Mouse (Mus musculus): ENCODE measurements around the gene Matn1. TPM values are rescaled to one million over a fixed set of nuclear protein-coding genes. Genes with fewer than 3 reads are reported as not detected.

The Matn1 gene
- polyA plus RNA-seq, 2 experiments: 0.08 to 0.13 TPM

GRCm38 (mm10) chr4:130944779-130945178 is 594 bp downstream of the Matn1 start:
- no peak for ATAC-seq (ENCODE audit: insufficient read depth)
- TF ChIP-seq EP300 (IDR thresholded peaks at IDR 0.05; ENCODE audit: low read depth) (no peak), CTCF (IDR thresholded peaks at IDR 0.05; ENCODE audit: low read depth) (no peak)

GRCm38 (mm10) chr4:130947094-130947647 is 3.0 kb downstream of the Matn1 start:
- H3K9ac ChIP-seq (replicated peaks): no peak overlapping the region
- ATAC-seq (ENCODE audit: insufficient read depth): no peak
- H3K4me1 ChIP-seq (replicated peaks; ENCODE audit: control insufficient read depth in 2 of 2, insufficient read depth in 2 of 2, low read length in 1 of 2): no peaks in the 10 kb centered on the region
- DNase-seq (ENCODE audit: low read depth in 3 of 3, low spot score in 3 of 3): peak in 1 of 3 experiments; percentile 7
- H3K4me3 ChIP-seq (ENCODE audit: insufficient read depth in 1 of 2, low read depth in 2 of 2, low read length in 2 of 2): no peak overlapping the region
- no peaks in the 10 kb centered on the region for H3K9me3 ChIP-seq (ENCODE audit: control insufficient read depth, low read length)
- no peaks in the 10 kb centered on the region for H3K36me3 ChIP-seq (replicated peaks; ENCODE audit: control insufficient read depth, insufficient read depth, low read depth)
- H3K27me3 ChIP-seq (ENCODE audit: control insufficient read depth, insufficient read depth, low read length): no peaks in the 10 kb centered on the region
- no peak overlapping the region for H3K4me2 ChIP-seq (ENCODE audit: low read depth)
- WGBS (ENCODE audit: insufficient replicate concordance): 25% methylated on average over 13 of the region's 13 CpGs
- H3K27ac ChIP-seq: no peak overlapping the region
- no peak for TF ChIP-seq EP300 (IDR thresholded peaks at IDR 0.05; ENCODE audit: low read depth)
- TF ChIP-seq CTCF (IDR thresholded peaks at IDR 0.05; ENCODE audit: low read depth): peak; percentile 77

More at GRCm38 (mm10) chr4:130944779-130945178, 594 bp downstream of the Matn1 start:
- H3K9ac ChIP-seq (replicated peaks): no peak overlapping the region
- H3K4me1 ChIP-seq (replicated peaks; ENCODE audit: control insufficient read depth in 2 of 2, insufficient read depth in 2 of 2, low read length in 1 of 2): no peaks in the 10 kb centered on the region
- H3K27ac ChIP-seq: no peak overlapping the region
- no peak overlapping the region for H3K4me3 ChIP-seq (ENCODE audit: insufficient read depth in 1 of 2, low read depth in 2 of 2, low read length in 2 of 2)
- DNase-seq (ENCODE audit: low read depth in 3 of 3, low spot score in 3 of 3): no peak
- no peaks in the 10 kb centered on the region for H3K36me3 ChIP-seq (replicated peaks; ENCODE audit: control insufficient read depth, insufficient read depth, low read depth)
- H3K9me3 ChIP-seq (ENCODE audit: control insufficient read depth, low read length): no peaks in the 10 kb centered on the region
- WGBS (ENCODE audit: insufficient replicate concordance): 28% methylated on average over 7 of the region's 7 CpGs
- no peak overlapping the region for H3K4me2 ChIP-seq (ENCODE audit: low read depth)
- H3K27me3 ChIP-seq (ENCODE audit: control insufficient read depth, insufficient read depth, low read length): no peaks in the 10 kb centered on the region

GRCm38 (mm10) chr4:130949821-130950384 is 5.7 kb downstream of the Matn1 start:
- TF ChIP-seq EP300 (IDR thresholded peaks at IDR 0.05; ENCODE audit: low read depth) (no peak), CTCF (IDR thresholded peaks at IDR 0.05; ENCODE audit: low read depth) (no peak)
- DNase-seq (ENCODE audit: low read depth in 3 of 3, low spot score in 3 of 3): no peak
- Histone ChIP-seq H3K4me1 (replicated peaks; ENCODE audit: control insufficient read depth in 2 of 2, insufficient read depth in 2 of 2, low read length in 1 of 2) (no peaks in the 10 kb centered on the region), H3K4me3 (ENCODE audit: insufficient read depth in 1 of 2, low read depth in 2 of 2, low read length in 2 of 2) (no peak overlapping the region), H3K36me3 (replicated peaks; ENCODE audit: control insufficient read depth, insufficient read depth, low read depth) (no peaks in the 10 kb centered on the region), H3K9me3 (ENCODE audit: control insufficient read depth, low read length) (no peaks in the 10 kb centered on the region), H3K27me3 (ENCODE audit: control insufficient read depth, insufficient read depth, low read length) (no peaks in the 10 kb centered on the region), H3K4me2 (ENCODE audit: low read depth) (no peak overlapping the region), H3K27ac (no peak overlapping the region), H3K9ac (replicated peaks) (no peak overlapping the region)
- ATAC-seq (ENCODE audit: insufficient read depth): no peak
- 70% methylated on average over 35 of the region's 35 CpGs for WGBS (ENCODE audit: insufficient replicate concordance)

GRCm38 (mm10) chr4:130952531-130952930 is 8.3 kb downstream of the Matn1 start:
- no peaks in the 10 kb centered on the region for H3K27me3 ChIP-seq (ENCODE audit: control insufficient read depth, insufficient read depth, low read length)
- H3K9ac ChIP-seq (replicated peaks): no peak overlapping the region
- no peak overlapping the region for H3K27ac ChIP-seq
- no peaks in the 10 kb centered on the region for H3K9me3 ChIP-seq (ENCODE audit: control insufficient read depth, low read length)
- no peak for TF ChIP-seq EP300 (IDR thresholded peaks at IDR 0.05; ENCODE audit: low read depth)
- TF ChIP-seq CTCF (IDR thresholded peaks at IDR 0.05; ENCODE audit: low read depth): peak; percentile 40
- DNase-seq (ENCODE audit: low read depth in 3 of 3, low spot score in 3 of 3) (no peak), ATAC-seq (ENCODE audit: insufficient read depth) (no peak)
- 27% methylated on average over 17 of the region's 17 CpGs for WGBS (ENCODE audit: insufficient replicate concordance)
- no peak overlapping the region for H3K4me3 ChIP-seq (ENCODE audit: insufficient read depth in 1 of 2, low read depth in 2 of 2, low read length in 2 of 2)
- no peaks in the 10 kb centered on the region for H3K36me3 ChIP-seq (replicated peaks; ENCODE audit: control insufficient read depth, insufficient read depth, low read depth)
- no peak overlapping the region for H3K4me2 ChIP-seq (ENCODE audit: low read depth)
- no peaks in the 10 kb centered on the region for H3K4me1 ChIP-seq (replicated peaks; ENCODE audit: control insufficient read depth in 2 of 2, insufficient read depth in 2 of 2, low read length in 1 of 2)

GRCm38 (mm10) chr4:130957156-130957555 is 13.0 kb downstream of the Matn1 start:
- no peak overlapping the region for H3K27ac ChIP-seq

More at GRCm38 (mm10) chr4:130957156-130957555, 13.0 kb downstream of the Matn1 start:
- H3K9ac ChIP-seq (replicated peaks): no peak overlapping the region
- no peaks in the 10 kb centered on the region for H3K36me3 ChIP-seq (replicated peaks; ENCODE audit: control insufficient read depth, insufficient read depth, low read depth)
- H3K9me3 ChIP-seq (ENCODE audit: control insufficient read depth, low read length): no peaks in the 10 kb centered on the region
- TF ChIP-seq CTCF (IDR thresholded peaks at IDR 0.05; ENCODE audit: low read depth) (no peak), EP300 (IDR thresholded peaks at IDR 0.05; ENCODE audit: low read depth) (no peak)
- H3K4me2 ChIP-seq (ENCODE audit: low read depth): no peak overlapping the region
- WGBS (ENCODE audit: insufficient replicate concordance): 68% methylated on average over 10 of the region's 10 CpGs
- DNase-seq (ENCODE audit: low read depth in 3 of 3, low spot score in 3 of 3) (no peak), ATAC-seq (ENCODE audit: insufficient read depth) (no peak)
- no peak overlapping the region for H3K4me3 ChIP-seq (ENCODE audit: insufficient read depth in 1 of 2, low read depth in 2 of 2, low read length in 2 of 2)
- no peaks in the 10 kb centered on the region for H3K27me3 ChIP-seq (ENCODE audit: control insufficient read depth, insufficient read depth, low read length)
- no peaks in the 10 kb centered on the region for H3K4me1 ChIP-seq (replicated peaks; ENCODE audit: control insufficient read depth in 2 of 2, insufficient read depth in 2 of 2, low read length in 1 of 2)

All from liver, embryonic 14.5 days (tissue).